Mouse (Mus musculus): ENCODE results near the gene Atp10a.

DNA sequence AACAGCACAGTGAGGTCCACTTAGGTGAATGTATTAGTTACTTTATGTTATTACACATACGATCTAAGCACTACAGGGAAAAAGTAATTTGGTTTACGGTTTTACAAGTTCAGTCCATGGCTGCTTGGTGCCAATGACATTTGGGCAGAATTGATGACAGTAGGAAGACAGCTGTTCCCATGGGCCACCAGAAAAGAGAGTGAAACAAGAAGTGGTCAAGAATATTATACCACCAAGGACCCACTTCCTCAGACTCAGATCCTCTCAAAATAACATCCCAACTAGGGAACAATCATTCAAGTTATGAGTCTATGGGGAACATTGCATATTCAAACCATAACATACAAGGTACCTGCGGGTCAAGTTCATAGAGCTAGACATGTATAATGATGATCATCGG lies 203.0 kb downstream of the Atp10a start:
- TF ChIP-seq MYOG (IDR thresholded peaks at IDR 0.05; ENCODE audit: control insufficient read depth in 1 of 3, insufficient read depth in 1 of 3, insufficient read length in 2 of 3, low read depth in 2 of 3), result no peak
- TF ChIP-seq MYOD1 (IDR thresholded peaks at IDR 0.05; ENCODE audit: control insufficient read depth in 1 of 3, insufficient read length in 2 of 3, low read depth in 2 of 3), result no peak

Measured in myocyte (in vitro differentiated cells).